Mouse (Mus musculus): Measurements from ENCODE around the gene Trim8.

Trim8 gene

DNA sequence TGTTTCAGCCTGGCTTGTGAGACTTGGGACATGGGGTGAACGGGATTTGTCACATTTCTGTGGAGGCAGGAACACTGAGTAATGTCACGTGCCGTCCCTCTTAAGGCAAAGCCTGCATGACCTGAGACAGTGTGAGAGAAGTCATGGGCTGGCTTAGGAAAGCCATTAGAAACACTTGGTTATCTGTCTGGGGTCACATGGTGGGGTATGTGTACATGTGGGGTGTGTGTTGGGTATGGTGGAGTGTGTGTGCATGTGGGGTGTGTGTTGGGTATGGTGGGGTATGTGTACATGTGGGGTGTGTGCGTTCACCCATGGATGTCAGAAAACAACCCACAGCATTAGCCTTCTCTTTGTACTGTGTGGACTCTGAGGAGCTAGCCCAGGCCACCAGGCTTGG, 48.9 kb downstream of the Trim8 start:
- no peak for DNase-seq (ENCODE audit: low spot score in 2 of 2)

DNA sequence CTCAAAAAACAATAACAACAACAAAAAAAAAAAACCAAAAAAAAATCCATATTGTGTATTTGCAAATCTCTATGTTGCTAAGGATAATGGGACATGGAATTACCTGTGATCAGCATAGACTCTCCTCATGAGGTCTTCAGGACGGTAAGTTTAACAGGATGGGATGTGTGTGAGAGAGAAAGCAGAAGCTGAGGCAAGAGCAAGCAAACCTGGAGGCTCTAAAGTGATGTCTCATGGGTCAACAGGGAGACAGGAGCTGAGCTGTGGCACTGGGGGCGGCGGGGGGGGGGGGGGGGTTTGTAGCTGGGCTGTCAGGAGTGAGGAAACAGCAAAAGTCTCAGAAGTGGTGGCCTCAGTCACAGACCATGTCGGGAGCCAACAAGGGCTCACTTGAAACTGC, 51.0 kb downstream of the Trim8 start:
- no peak for DNase-seq (ENCODE audit: low spot score in 2 of 2)

DNA sequence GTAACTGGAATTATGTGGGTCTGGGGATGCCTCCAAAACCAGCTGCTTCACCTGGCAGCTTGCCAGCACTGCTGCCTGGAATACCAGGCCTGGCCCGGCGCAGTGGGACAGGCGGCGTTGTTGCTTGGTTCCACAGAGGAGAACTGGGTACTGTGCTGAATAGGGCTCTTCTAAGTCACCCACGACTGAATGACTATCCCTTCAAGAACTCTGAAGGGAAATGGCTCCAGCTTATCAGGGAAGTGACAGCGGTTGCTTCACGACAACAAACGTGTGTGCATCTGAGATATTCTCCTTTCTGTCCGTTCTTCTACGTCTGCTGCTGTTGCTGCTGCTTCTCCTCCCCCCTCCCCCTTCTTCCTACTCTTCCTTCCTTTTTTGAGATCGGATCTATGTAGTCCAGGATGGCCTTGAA, 52.0 kb downstream of the Trim8 start:
- DNase-seq (ENCODE audit: low spot score in 2 of 2): no peak

DNA sequence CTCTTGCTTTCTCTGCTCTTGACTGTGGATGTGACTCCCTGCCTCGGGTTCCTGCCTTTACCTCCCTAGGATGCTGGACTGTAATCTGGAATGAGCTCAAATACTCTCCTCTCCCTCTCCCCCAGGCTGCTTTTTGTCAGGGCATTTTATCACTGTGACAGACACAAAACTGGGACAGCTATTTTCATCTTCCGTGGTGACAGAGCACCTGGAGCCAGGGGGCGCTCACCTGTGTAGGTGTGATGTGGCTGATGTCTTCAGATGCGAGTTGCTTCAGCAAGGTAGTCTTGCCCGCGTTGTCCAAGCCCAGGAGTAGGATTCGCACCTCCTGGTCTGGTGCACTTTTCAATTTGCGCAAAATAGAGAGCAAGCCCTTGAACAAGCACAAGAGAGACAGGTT, 56.5 kb downstream of the Trim8 start:
- no peak for DNase-seq (ENCODE audit: low spot score in 2 of 2)

DNA sequence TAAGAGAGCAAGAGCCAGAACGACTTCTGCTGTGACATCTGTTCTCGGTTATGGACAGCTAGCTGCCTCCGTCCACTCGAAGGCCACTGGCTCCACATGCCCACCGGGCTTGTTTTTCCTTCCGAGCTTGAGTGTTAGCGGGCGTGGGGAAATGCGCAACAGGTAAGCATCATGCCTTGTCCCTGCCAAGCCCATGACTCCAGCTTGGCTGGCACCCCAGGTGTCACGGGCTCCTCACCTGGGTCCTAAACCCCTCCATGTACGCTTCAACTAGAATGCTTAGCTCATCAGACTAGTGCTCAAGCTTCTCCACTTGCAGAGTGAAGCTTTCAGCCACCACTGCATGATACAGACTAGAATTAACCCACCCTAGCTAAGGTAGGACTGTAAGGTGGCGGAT, 57.1 kb downstream of the Trim8 start:
- no peak for DNase-seq (ENCODE audit: low spot score in 2 of 2)

DNA sequence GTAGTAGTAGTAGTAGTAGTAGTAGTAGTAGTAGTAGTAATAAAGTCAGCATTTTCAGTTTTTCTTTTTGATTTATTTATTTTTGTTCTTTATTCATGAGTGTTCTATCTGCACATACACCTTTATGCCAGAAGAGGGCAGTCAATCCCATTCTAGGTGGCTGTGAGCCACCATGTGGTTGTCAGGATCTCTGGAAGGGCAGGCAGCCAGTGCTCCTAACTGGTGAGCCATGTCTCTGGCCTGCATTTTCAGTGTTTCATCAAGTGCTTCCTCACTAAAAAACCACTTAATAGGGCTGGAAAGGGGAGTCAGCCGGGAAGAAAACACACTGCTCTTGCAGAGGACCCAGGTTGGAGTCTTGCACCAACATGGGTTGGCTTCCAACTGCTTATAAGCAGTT, 60.6 kb downstream of the Trim8 start:
- DNase-seq (ENCODE audit: low spot score in 2 of 2): no peak

DNA sequence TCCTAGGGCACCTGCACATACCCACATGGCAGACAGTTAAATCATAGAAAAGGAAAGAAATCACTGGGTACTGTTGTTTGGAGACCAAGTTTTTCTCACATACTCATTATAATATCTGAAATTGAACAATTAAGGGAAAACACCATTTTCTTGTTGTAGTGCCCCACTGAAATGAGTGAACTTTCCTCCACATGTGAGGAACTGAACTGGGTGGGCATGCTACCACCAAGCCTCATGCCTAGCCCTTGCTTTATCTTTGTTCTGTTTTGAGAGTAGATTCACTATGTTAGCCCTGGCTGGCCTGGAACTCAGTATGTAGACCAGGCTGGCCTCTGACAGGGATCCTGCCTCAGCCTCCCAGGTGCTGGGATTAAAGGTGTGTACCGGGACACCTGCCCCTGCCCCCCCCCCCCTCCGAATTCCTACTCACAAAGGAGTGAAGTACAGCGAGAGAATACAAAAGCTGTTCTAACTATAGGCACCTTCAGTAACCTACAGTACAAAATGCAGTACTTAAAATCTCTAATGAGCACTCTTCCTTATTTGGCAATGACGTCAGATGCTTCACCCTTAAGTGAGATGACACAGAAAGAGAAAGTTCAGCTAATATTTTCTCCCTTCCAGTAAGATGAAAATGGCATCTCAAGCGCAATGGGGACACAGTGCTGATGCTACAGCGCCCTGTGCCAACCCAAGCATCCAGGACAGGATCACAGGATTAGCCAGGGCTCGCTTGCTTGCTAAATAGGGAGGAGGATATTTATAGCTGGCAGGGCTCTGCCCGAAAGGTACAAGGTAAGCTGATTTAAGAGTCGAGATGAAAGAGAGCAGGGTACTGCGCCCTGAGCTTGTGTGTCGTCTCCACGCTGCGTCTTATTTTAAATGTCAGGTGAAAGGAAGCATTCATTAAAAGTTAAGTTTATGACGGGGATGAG, 61.3 kb downstream of the Trim8 start:
- no peak for DNase-seq (ENCODE audit: low spot score in 2 of 2)

DNA sequence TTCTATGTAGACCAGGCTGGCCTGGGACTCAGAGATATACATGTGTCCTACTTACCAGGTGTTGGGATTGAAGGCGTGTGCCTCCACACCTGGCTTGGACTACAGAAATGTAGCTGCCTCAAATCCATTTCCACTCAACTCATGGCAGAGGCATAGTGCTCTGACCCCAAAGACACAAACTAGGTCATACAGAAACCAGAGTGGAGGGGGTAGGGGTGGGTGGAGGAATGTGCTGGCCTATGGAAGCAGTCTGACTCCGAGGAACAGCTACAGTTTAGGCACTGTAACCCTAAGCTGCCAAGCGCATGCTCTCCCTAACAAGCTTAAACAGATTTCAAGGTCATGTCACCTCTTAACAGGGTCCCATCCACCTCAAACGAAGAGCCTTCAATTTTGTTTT, 62.1 kb downstream of the Trim8 start:
- no peak for DNase-seq (ENCODE audit: low spot score in 2 of 2)

DNA sequence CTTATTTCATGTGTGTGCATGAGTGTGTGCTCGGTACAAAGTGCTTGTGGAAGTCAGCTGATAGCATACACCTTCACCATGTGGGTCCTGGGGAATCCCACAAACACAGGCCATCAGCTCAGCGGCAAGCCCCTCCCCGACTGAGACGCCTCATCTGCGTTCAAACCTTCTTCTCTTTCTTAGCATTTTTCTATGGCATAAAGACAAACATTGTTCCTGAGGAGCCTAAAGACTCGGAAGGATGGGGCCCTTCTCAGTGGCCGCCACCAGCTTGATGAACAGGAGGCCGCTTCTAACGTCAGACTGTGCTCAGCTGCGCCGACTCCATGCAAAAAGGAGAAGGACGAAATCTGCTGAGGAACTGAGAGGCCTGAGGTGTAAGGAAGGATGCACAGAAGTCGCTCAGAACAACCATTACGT, 62.6 kb downstream of the Trim8 start:
- no peak for DNase-seq (ENCODE audit: low spot score in 2 of 2)
